Mouse (Mus musculus) heart, embryonic 16.5 days (tissue): ENCODE results near the gene Nop16. TPM values are rescaled to one million over a fixed set of nuclear protein-coding genes. Genes with fewer than 3 reads are reported as not detected.

Source experiments
- ATAC-seq: fragments of 200-750 bp; cut with Nextera tagmentation; replicated peaks from 2 replicates; pipeline ENCODE4 v1.8.0; 2017; ENCODE audit warnings: moderate number of reproducible peaks; ENCODE audit not compliant: insufficient read depth, low FRiP score; ENCODE audit errors: extremely low read depth
- H3K27ac ChIP-seq: fragments of 300-500 bp; sonication (generic); 2 replicates; pipeline ENCODE4 v1.5.1; 2014; ENCODE audit warnings: mild to moderate bottlenecking, low read length, control low read depth, moderate library complexity
- H3K27me3 ChIP-seq: fragments of 300-500 bp; sonication (generic); 2 replicates; pipeline ENCODE4 v1.6.1; 2014; ENCODE audit warnings: low read length, mixed read lengths; ENCODE audit not compliant: control insufficient read depth, insufficient read depth
- H3K36me3 ChIP-seq: fragments of 300-500 bp; sonication (generic); 2 replicates; pipeline ENCODE4 v1.6.1; 2014; ENCODE audit not compliant: control insufficient read depth, insufficient read depth
- H3K4me1 ChIP-seq: fragments of 300-500 bp; sonication (generic); 2 replicates; pipeline ENCODE4 v1.6.1; 2014; ENCODE audit warnings: low read length, mixed read lengths; ENCODE audit not compliant: control insufficient read depth, insufficient read depth
- H3K4me2 ChIP-seq: fragments of 300-500 bp; sonication (generic); 2 replicates; pipeline ENCODE4 v1.6.1; 2014; ENCODE audit warnings: low read depth, mild to moderate bottlenecking, control low read depth, low read length
- H3K4me3 ChIP-seq: fragments of 300-500 bp; sonication (generic); 2 replicates; pipeline ENCODE4 v1.5.1; 2014; ENCODE audit warnings: mild to moderate bottlenecking, control low read depth, low read length
- H3K9ac ChIP-seq: fragments of 300-500 bp; sonication (generic); 2 replicates; pipeline ENCODE4 v1.6.1; 2014; ENCODE audit warnings: low read length, control low read depth
- H3K9me3 ChIP-seq: fragments of 300-500 bp; sonication (generic); replicated peaks from 2 replicates; pipeline ENCODE4 v1.6.1; 2016; ENCODE audit warnings: low read length; ENCODE audit not compliant: control insufficient read depth
- WGBS: fragments of 180-500 bp; shearing (Covaris S2); extraction: QIAGEN DNeasy Blood & Tissue Kit; methylation state at CpG from one replicate; pipeline ENCODE4 v1.1.7; 2014; 5-methylcytosine and 5-hydroxymethylcytosine counted together
- polyA plus RNA-seq: library from polyadenylated mRNA; unstranded; fragments of >200 nt; fragmentation: Nextera tagmentation; extraction: Ambion mirVana; gene quantifications from 2 replicates; pipeline ENCODE4 v1.2.1, GENCODE M21; 2015

Nop16 gene
- polyA plus RNA-seq, 1 experiment from 2014 or later: 56.7 TPM

DNA sequence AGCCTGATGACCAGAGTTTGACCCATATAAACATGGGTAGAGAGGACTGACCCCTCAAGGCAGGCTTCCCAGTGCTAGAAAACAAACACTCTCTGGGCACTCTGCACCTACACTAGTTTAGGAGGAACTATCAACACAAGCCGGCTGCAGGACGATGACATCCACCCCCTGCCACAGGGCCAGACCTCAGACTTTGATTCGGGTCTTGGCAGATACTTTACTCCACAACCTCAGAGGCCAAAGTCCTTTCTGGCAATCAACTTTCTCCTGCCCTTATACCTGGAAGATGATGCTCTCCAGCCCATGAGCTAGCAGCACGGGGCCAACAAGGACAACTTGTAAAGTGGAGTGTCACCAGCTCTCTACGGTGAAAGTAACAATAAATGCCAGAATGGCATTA, 7.0 kb downstream of the Nop16 start:
- 80% methylated on average over 5 of the region's 5 CpGs for WGBS

GRCm38 (mm10) chr13:54582126-54582525, 7.8 kb downstream of the Nop16 start:
- Histone ChIP-seq H3K4me3 (no peak overlapping the region), H3K4me1 (no peaks in the 10 kb centered on the region), H3K36me3 (peaks cover 43% of the 10 kb centered on the region), H3K9me3 (no peaks in the 10 kb centered on the region), H3K27me3 (no peaks in the 10 kb centered on the region), H3K27ac (no peak overlapping the region), H3K9ac (no peak overlapping the region), H3K4me2 (no peak overlapping the region)
- 69% methylated on average over 10 of the region's 10 CpGs for WGBS
- ATAC-seq: no peak

More for the DNA sequence above, 7.0 kb downstream of the Nop16 start:
- Histone ChIP-seq H3K27me3 (no peaks in the 10 kb centered on the region), H3K4me2 (no peak overlapping the region), H3K36me3 (peaks cover 48% of the 10 kb centered on the region), H3K27ac (no peak overlapping the region), H3K4me3 (no peak overlapping the region), H3K9ac (no peak overlapping the region), H3K9me3 (no peaks in the 10 kb centered on the region), H3K4me1 (no peaks in the 10 kb centered on the region)
- ATAC-seq: no peak

DNA sequence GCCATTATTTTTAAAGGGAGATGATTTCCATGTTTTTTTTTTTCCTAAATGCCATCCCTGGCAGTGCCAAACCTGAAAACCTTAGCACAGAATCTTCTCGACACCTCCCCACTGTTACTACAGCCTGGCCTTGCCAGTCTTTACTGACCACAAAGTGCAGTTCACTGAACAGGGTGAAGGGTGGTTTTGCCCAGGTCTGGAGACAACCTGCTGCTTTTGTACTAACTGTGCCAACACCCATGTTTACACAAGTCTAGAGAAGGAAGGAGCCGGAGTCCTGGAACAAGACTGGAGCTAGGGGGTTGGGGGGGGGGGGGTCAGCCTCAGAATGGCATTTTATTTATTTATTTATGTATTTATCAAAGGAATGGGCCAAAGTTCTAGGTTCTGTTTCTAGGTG, 8.5 kb downstream of the Nop16 start:
- Histone ChIP-seq H3K36me3 (peaks cover 43% of the 10 kb centered on the region), H3K4me1 (no peaks in the 10 kb centered on the region), H3K27ac (no peak overlapping the region), H3K9ac (no peak overlapping the region), H3K27me3 (no peaks in the 10 kb centered on the region), H3K9me3 (no peaks in the 10 kb centered on the region), H3K4me2 (no peak overlapping the region), H3K4me3 (no peak overlapping the region)
- ATAC-seq: no peak
- WGBS: 57% methylated on average over 2 of the region's 2 CpGs

DNA sequence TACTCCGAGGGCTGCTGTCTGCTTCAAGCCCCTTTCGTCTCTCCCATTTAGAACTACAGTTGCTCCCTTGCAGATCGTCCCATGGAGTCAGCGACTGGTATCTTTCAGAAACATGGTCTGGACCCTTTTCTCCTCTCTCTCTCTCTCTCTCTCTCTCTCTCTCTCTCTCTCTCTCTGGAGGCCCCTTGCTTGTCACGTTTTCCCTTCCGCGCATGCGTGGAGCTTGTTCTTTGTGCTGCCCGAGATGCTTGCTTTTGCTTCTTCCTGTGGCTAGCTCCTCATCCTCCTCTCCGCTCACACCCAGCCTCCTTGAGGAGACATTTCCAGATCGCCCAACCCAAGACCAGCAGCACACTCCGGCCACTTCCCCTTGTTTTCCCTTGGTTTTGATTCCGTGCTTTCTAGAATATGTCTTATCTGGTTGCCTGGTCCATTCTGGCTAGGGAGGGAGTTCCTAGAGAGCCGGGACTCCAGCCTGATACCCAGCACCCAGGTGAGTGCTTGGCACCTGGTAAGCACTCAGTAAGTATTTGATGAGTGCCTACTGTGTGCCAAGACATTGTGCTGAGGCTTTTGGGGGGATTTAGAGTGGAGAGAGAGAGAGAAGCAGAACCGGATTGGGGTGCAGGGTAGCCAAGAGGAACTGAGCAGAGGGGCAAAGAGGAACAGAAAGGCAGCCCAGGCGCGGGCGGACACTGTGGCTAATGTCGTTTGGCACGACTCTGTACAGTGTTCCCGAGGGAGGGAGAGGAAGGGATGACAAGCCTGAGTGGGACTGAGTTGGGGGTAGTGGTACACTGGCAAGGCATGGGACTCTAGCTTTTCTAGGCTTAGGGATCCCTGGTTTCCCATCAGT, 12.0 kb downstream of the Nop16 start:
- no peak overlapping the region for H3K9ac ChIP-seq
- ATAC-seq: no peak
- no peak overlapping the region for H3K4me2 ChIP-seq
- H3K36me3 ChIP-seq: peaks cover 19% of the 10 kb centered on the region
- no peak overlapping the region for H3K27ac ChIP-seq
- H3K4me1 ChIP-seq: peaks cover 9% of the 10 kb centered on the region
- no peaks in the 10 kb centered on the region for H3K27me3 ChIP-seq
- 79% methylated on average over 21 of the region's 21 CpGs for WGBS
- no peaks in the 10 kb centered on the region for H3K9me3 ChIP-seq
- H3K4me3 ChIP-seq: no peak overlapping the region

- Histone ChIP-seq H3K4me2 (peak overlapping the region; percentile 87), H3K4me1 (peaks cover 9% of the 10 kb centered on the region), H3K36me3 (peaks cover 9% of the 10 kb centered on the region), H3K9ac (peak overlapping the region; percentile 81), H3K4me3 (peak overlapping the region; percentile 82), H3K27me3 (no peaks in the 10 kb centered on the region), H3K9me3 (no peaks in the 10 kb centered on the region), H3K27ac (peak overlapping the region; percentile 81)
- ATAC-seq: no peak
- 1% methylated on average over 19 of the region's 19 CpGs for WGBS
These were observed 14.4 kb downstream of the Nop16 start for GRCm38 (mm10) chr13:54575489-54575888.

DNA sequence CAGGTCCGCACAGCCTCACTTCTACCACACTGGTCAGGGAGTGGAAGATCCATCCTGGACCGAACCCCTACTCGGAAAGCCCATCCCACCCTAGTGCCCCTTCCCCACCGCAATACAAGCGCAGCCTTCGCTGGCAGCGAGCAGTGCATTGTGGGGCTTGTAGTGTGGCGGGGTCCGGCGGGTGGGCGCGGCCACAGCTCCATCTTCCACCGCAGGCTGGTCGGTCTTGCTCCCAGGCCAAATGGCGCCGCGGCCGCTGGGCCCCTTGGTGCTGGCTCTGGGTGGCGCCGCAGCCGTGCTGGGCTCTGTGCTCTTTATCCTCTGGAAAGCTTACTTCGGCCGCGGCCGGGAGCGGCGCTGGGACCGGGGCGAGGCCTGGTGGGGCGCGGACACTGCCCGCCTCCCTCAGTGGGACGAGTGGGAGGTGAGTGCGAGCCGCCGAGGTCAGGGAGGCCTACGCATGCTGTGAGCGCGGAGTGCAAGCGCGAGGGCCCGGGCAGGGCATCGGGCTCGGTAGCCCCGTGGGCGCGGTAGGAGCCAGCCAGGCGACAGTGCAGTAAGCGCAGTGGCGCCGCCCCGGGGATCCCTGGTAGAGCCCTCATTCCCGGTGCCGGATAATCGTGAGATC, 14.9 kb downstream of the Nop16 start, which contains the start of gene Arl10:
Gene Arl10, plus strand, starts transcription at position 162 of the 628 bp plus-strand sequence.
- H3K9ac ChIP-seq: peak within 1 kb of the TSS; percentile 81
- peak within 1 kb of the TSS; percentile 81 for H3K27ac ChIP-seq
- H3K4me2 ChIP-seq: peak within 1 kb of the TSS; percentile 87
- no peaks in the 10 kb centered on the region for H3K27me3 ChIP-seq
- H3K4me3 ChIP-seq: peak within 1 kb of the TSS; percentile 82
- no peaks in the 10 kb centered on the region for H3K9me3 ChIP-seq
- peaks cover 7% of the 10 kb centered on the region for H3K36me3 ChIP-seq
- ATAC-seq: peak; percentile 91
- peaks cover 9% of the 10 kb centered on the region for H3K4me1 ChIP-seq
- WGBS: under 1% methylated on average over 53 of the region's 55 CpGs

- H3K4me1 ChIP-seq: peaks cover 9% of the 10 kb centered on the region
- H3K27me3 ChIP-seq: no peaks in the 10 kb centered on the region
- H3K27ac ChIP-seq: no peak overlapping the region
- ATAC-seq: no peak
- H3K4me3 ChIP-seq: no peak overlapping the region
- no peaks in the 10 kb centered on the region for H3K36me3 ChIP-seq
- H3K9me3 ChIP-seq: no peaks in the 10 kb centered on the region
- 87% methylated on average over 4 of the region's 4 CpGs for WGBS
- H3K4me2 ChIP-seq: no peak overlapping the region
- H3K9ac ChIP-seq: no peak overlapping the region
These were observed 17.3 kb downstream of the Nop16 start for GRCm38 (mm10) chr13:54572621-54573020.

DNA sequence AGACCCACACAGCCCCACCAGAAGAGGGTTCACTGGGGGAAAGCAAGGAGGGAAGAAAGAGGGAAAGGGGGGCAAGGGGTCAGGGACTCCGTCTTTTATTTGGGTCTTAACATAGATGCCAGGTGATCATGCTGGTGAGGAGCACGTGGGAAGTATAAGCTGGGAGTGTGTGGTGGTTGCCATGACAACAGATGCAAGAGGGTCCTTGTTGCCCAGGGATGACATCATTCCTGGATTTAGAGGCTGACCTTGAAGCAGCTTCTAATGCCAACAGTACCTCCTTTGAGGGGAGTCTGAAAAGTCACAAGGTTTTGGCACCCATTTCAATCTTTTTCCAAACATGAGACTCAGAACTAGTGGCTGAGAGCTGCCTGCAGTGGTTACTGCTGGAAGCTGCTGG, 18.3 kb downstream of the Nop16 start:
- H3K4me2 ChIP-seq: no peak overlapping the region
- peaks cover 9% of the 10 kb centered on the region for H3K4me1 ChIP-seq
- no peak for ATAC-seq
- no peaks in the 10 kb centered on the region for H3K9me3 ChIP-seq
- no peak overlapping the region for H3K9ac ChIP-seq
- H3K4me3 ChIP-seq: no peak overlapping the region
- H3K36me3 ChIP-seq: no peaks in the 10 kb centered on the region
- H3K27me3 ChIP-seq: no peaks in the 10 kb centered on the region
- no peak overlapping the region for H3K27ac ChIP-seq
- 31% methylated on average over 2 of the region's 2 CpGs for WGBS

- Histone ChIP-seq H3K36me3 (no peaks in the 10 kb centered on the region), H3K9me3 (no peaks in the 10 kb centered on the region), H3K4me3 (no peak overlapping the region), H3K9ac (no peak overlapping the region), H3K27me3 (no peaks in the 10 kb centered on the region), H3K4me1 (peaks cover 5% of the 10 kb centered on the region), H3K27ac (no peak overlapping the region), H3K4me2 (no peak overlapping the region)
- WGBS: 66% methylated on average over 4 of the region's 4 CpGs
- no peak for ATAC-seq
These were observed 19.2 kb downstream of the Nop16 start for GRCm38 (mm10) chr13:54570736-54571135.
